Mouse (Mus musculus) testis, adult 2 months (tissue): ENCODE results near the gene Gchfr. TPM values are rescaled to one million over a fixed set of nuclear protein-coding genes. Genes with fewer than 3 reads are reported as not detected.

Experiments
- H3K27ac ChIP-seq: fragments of 200-500 bp; 2 replicates; pipeline ENCODE4 v1.5.1; 2012; ENCODE audit warnings: low read depth, low read length; ENCODE audit not compliant: control insufficient read depth, insufficient read depth
- H3K27me3 ChIP-seq: fragments of 200-500 bp; 2 replicates; pipeline ENCODE4 v1.6.1; 2012; ENCODE audit warnings: mild to moderate bottlenecking, low read length, moderate library complexity; ENCODE audit not compliant: control insufficient read depth, insufficient read depth
- H3K36me3 ChIP-seq: fragments of 200-500 bp; 2 replicates; pipeline ENCODE4 v1.6.1; 2012; ENCODE audit warnings: mild to moderate bottlenecking, low read length; ENCODE audit not compliant: control insufficient read depth, insufficient read depth
- H3K4me1 ChIP-seq: fragments of 200-500 bp; 2 replicates; pipeline ENCODE4 v1.6.1; 2012; ENCODE audit warnings: low read length; ENCODE audit not compliant: control insufficient read depth, insufficient read depth
- H3K4me3 ChIP-seq: fragments of 200-500 bp; 2 replicates; pipeline ENCODE4 v1.5.1; 2012; ENCODE audit warnings: low read depth, mild to moderate bottlenecking, low read length, moderate library complexity, mixed read lengths; ENCODE audit not compliant: control insufficient read depth
- CTCF ChIP-seq: fragments of 200-500 bp; IDR thresholded peaks from 2 replicates; pipeline ENCODE4 v1.5.1; 2012; ENCODE audit warnings: low read depth, mild to moderate bottlenecking, inconsistent platforms, low read length, moderate library complexity; ENCODE audit not compliant: control insufficient read depth, insufficient read depth, insufficient replicate concordance
- POLR2A ChIP-seq: fragments of 200-500 bp; IDR thresholded peaks from 2 replicates; pipeline ENCODE4 v1.6.1; 2012; ENCODE audit warnings: low read depth, mild to moderate bottlenecking, inconsistent platforms, low read length, moderate library complexity; ENCODE audit not compliant: control insufficient read depth
- polyA plus RNA-seq: library from polyadenylated mRNA; depleted of rRNA; stranded (reverse); fragments of >200 nt; gene quantifications from 2 replicates; pipeline ENCODE4 v1.2.3, GENCODE M21; 2012

Gchfr gene
- polyA plus RNA-seq, 1 experiment: 6.4 TPM

- peaks cover 2% of the 10 kb centered on the region for H3K36me3 ChIP-seq
- TF ChIP-seq POLR2A (no peak), CTCF (no peak)
Observed at GRCm38 (mm10) chr2:119174866-119175265, 7.3 kb downstream of the Gchfr start.

GRCm38 (mm10) chr2:119175614-119176013 lies 8.0 kb downstream of the Gchfr start:
- Histone ChIP-seq H3K36me3 (peaks cover 2% of the 10 kb centered on the region), H3K4me1 (no peaks in the 10 kb centered on the region), H3K27me3 (no peaks in the 10 kb centered on the region), H3K27ac (no peak overlapping the region), H3K4me3 (peak overlapping the region; percentile 10)
- no peak for TF ChIP-seq CTCF
- TF ChIP-seq POLR2A: no peak

More at GRCm38 (mm10) chr2:119174866-119175265, 7.3 kb downstream of the Gchfr start:
- peak overlapping the region; percentile 16 for H3K4me3 ChIP-seq
- no peaks in the 10 kb centered on the region for H3K4me1 ChIP-seq
- no peak overlapping the region for H3K27ac ChIP-seq
- no peaks in the 10 kb centered on the region for H3K27me3 ChIP-seq

- Histone ChIP-seq H3K27me3 (no peaks in the 10 kb centered on the region), H3K4me1 (no peaks in the 10 kb centered on the region), H3K4me3 (no peak overlapping the region), H3K27ac (no peak overlapping the region), H3K36me3 (peaks cover 2% of the 10 kb centered on the region)
- no peak for TF ChIP-seq CTCF
- TF ChIP-seq POLR2A: no peak
Observed at GRCm38 (mm10) chr2:119176761-119177160, 9.2 kb downstream of the Gchfr start.

DNA sequence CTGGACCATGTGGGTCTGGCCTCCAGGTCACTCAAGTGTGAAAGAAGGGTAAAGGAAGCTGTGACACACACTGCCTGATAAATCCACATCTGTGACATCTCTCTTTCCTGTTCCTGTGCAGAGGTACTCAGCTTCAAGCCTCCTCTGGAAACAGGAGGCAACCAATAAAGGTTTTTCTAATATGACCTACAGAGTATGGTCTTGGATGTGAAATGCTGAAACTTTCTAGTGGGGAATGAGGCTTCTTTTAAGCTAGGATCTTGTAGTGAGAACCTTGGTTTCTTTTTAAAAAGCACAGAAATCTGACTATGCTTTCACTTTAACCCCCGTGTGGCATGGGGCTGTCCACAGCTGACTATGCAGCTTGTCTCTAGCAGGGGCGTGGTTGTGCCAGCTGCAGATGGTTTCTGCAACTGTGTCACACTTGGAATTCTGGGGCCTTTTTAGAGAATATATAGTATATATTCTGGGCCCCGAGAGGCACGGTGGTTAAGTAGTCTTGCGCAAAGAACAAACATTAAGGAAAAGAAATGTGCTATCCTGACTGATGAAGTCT lies 9.9 kb downstream of the Gchfr start:
- H3K4me1 ChIP-seq: no peaks in the 10 kb centered on the region
- TF ChIP-seq POLR2A (no peak), CTCF (no peak)
- no peak overlapping the region for H3K4me3 ChIP-seq
- H3K27me3 ChIP-seq: no peaks in the 10 kb centered on the region
- H3K27ac ChIP-seq: no peak overlapping the region
- peaks cover 2% of the 10 kb centered on the region for H3K36me3 ChIP-seq

GRCm38 (mm10) chr2:119182914-119183313 lies 15.3 kb downstream of the Gchfr start:
- peaks cover 3% of the 10 kb centered on the region for H3K36me3 ChIP-seq
- no peak for TF ChIP-seq CTCF
- no peak for TF ChIP-seq POLR2A
- H3K27me3 ChIP-seq: no peaks in the 10 kb centered on the region
- no peaks in the 10 kb centered on the region for H3K4me1 ChIP-seq
- no peak overlapping the region for H3K27ac ChIP-seq
- no peak overlapping the region for H3K4me3 ChIP-seq

DNA sequence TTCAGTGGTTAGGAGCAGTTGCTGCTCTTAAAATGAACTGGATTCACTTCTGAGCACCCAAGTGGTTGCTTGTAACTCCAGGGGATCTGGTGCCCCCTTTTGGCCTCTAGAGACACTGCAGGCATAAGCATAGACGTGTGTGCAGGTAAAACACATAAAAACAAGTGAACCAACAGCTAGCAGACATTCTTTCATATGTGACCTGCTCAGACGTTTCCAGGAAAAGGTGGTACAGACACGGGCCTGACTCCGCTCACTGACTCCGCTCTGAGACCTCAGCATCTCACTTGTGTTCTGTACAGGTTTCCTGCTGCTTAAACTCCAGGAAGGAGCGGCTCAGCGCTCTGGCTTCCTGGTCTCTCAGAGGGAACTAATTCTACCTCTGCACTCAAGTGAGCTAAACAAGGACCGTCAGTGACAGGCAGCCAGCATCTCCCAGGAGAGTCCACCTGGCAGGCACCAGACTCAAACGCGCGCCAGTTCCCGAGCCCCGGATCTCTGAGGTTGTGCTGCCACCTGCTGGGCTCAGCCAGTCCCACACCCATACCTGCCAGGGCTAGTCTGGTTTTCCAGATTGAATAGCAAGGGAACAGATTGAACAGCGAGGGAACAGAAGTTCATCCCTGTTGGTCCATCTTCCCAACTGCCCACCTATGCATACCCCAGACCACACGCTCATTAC lies 21.6 kb downstream of the Gchfr start:
- TF ChIP-seq POLR2A (no peak), CTCF (peak; percentile 73)
- peaks cover 3% of the 10 kb centered on the region for H3K4me1 ChIP-seq
- H3K36me3 ChIP-seq: peaks cover 2% of the 10 kb centered on the region
- H3K27ac ChIP-seq: no peak overlapping the region
- H3K4me3 ChIP-seq: peak overlapping the region; percentile 67
- no peaks in the 10 kb centered on the region for H3K27me3 ChIP-seq

DNA sequence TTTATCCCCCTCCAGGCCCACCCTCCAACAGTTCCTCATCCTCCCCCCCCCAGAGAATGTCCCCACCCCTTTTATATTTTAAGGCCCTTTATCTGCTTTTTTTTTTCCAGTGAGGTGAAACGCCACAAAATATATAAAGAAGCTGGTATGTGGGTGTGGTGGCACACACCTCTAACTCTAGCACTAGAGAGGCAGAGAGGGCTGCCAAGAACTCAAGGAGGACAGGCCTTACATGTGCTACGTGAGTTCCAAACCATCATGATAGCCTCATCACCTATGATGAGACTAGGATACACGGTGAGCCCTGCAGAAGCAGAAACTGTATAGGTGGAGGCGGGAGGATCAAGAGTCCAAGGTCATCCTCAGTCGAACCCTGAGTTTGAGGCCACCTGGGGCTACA lies 23.4 kb downstream of the Gchfr start:
- Histone ChIP-seq H3K4me3 (no peak overlapping the region), H3K36me3 (no peaks in the 10 kb centered on the region; the same call in 1 of the 2 replicates), H3K27me3 (no peaks in the 10 kb centered on the region), H3K27ac (no peak overlapping the region), H3K4me1 (peaks cover 3% of the 10 kb centered on the region)
- TF ChIP-seq POLR2A (no peak), CTCF (no peak)

DNA sequence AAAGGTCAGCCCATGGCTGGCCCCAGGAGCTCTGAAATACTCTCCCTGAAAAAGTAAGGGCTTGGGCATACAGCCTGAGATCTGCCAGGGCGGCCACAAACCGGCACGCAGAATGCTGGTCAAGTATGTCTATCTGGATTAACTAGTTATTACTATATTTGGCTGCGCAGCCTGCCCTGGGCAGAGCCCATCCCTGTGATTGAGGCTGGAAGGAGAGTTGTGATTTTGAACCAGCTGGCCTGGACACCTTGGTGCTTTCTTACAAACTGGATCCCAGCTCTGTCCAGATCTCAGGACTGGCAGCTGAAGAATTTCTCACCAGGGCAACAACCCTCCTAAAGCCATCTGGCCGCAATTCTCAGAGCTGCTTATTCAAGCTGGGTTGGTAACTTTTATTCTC lies 26.6 kb downstream of the Gchfr start:
- no peak for TF ChIP-seq POLR2A
- no peak for TF ChIP-seq CTCF
- H3K4me3 ChIP-seq: no peak overlapping the region

More for the DNA sequence above, 26.6 kb downstream of the Gchfr start:
- H3K27me3 ChIP-seq: no peaks in the 10 kb centered on the region
- no peak overlapping the region for H3K27ac ChIP-seq
- H3K4me1 ChIP-seq: peaks cover under 1% of the 10 kb centered on the region
- no peaks in the 10 kb centered on the region for H3K36me3 ChIP-seq
